Mouse (Mus musculus): Measurements from ENCODE around the gene Ucp2. TPM values are rescaled to one million over a fixed set of nuclear protein-coding genes. Genes with fewer than 3 reads are reported as not detected.
"Not testable (repeated sequence)": the region's sequence is repeated elsewhere in the genome, so short reads cannot be mapped to it uniquely, and the experiment has no call there.

Ucp2 gene
- total RNA-seq, 2 experiments from 2014 or later = 75.7 to 85.9 TPM

GRCm38 (mm10) chr7:100479100-100479822 is 13.9 kb upstream of the Ucp2 start:
- DNase-seq (ENCODE audit: low spot score in 2 of 2) = no peak

GRCm38 (mm10) chr7:100479823-100480164 is 13.3 kb upstream of the Ucp2 start:
- no peak for DNase-seq (ENCODE audit: low spot score in 2 of 2)

- no peak for DNase-seq (ENCODE audit: low spot score in 2 of 2)
These were observed 13.0 kb upstream of the Ucp2 start for GRCm38 (mm10) chr7:100480175-100480574.

GRCm38 (mm10) chr7:100482046-100482445 is 11.1 kb upstream of the Ucp2 start:
- DNase-seq (ENCODE audit: low spot score in 2 of 2) = not testable (repeated sequence)

- DNase-seq (ENCODE audit: low spot score in 2 of 2) = no peak
These were observed 8.6 kb upstream of the Ucp2 start for GRCm38 (mm10) chr7:100484493-100484892.

GRCm38 (mm10) chr7:100487301-100487700 is 5.8 kb upstream of the Ucp2 start:
- DNase-seq (ENCODE audit: low spot score in 2 of 2) = no peak

GRCm38 (mm10) chr7:100488474-100489048 is 4.6 kb upstream of the Ucp2 start:
- DNase-seq (ENCODE audit: low spot score in 2 of 2) = peak in 1 of 2 experiments; percentile 52

- no peak for DNase-seq (ENCODE audit: low spot score in 2 of 2)
These were observed 583 bp upstream of the Ucp2 start for GRCm38 (mm10) chr7:100492391-100493116.

GRCm38 (mm10) chr7:100493484-100494414 is 612 bp downstream of the Ucp2 start:
- DNase-seq (ENCODE audit: low spot score in 2 of 2) = peak in 1 of 2 experiments; percentile 41

- no peak for DNase-seq (ENCODE audit: low spot score in 2 of 2)
These were observed 1.3 kb downstream of the Ucp2 start for GRCm38 (mm10) chr7:100494415-100494831.

GRCm38 (mm10) chr7:100495042-100495441 is 1.9 kb downstream of the Ucp2 start:
- DNase-seq (ENCODE audit: low spot score in 2 of 2) = no peak

GRCm38 (mm10) chr7:100495581-100496251 is 2.6 kb downstream of the Ucp2 start:
- peak; percentile 60 to 83 for DNase-seq (ENCODE audit: low spot score in 2 of 2)

- no peak for DNase-seq (ENCODE audit: low spot score in 2 of 2)
These were observed 3.2 kb downstream of the Ucp2 start for GRCm38 (mm10) chr7:100496371-100496770.

GRCm38 (mm10) chr7:100496791-100497190 is 3.7 kb downstream of the Ucp2 start:
- DNase-seq (ENCODE audit: low spot score in 2 of 2) = no peak

GRCm38 (mm10) chr7:100497402-100497801 is 4.3 kb downstream of the Ucp2 start:
- no peak for DNase-seq (ENCODE audit: low spot score in 2 of 2)

GRCm38 (mm10) chr7:100497982-100498381 is 4.8 kb downstream of the Ucp2 start:
- no peak for DNase-seq (ENCODE audit: low spot score in 2 of 2)

GRCm38 (mm10) chr7:100499465-100499864 is 6.3 kb downstream of the Ucp2 start:
- no peak for DNase-seq (ENCODE audit: low spot score in 2 of 2)

- DNase-seq (ENCODE audit: low spot score in 2 of 2) = no peak
These were observed 7.3 kb downstream of the Ucp2 start for GRCm38 (mm10) chr7:100500276-100500977.

- no peak for DNase-seq (ENCODE audit: low spot score in 2 of 2)
These were observed 8.1 kb downstream of the Ucp2 start for GRCm38 (mm10) chr7:100501027-100501843.

Data from layer of hippocampus, postnatal 14 days (tissue).